Mouse (Mus musculus): ENCODE data around the gene Fcf1.
A peak's percentile ranks its signal among the peaks of the same experiment; 100 is the strongest.

Gene Fcf1

DNA sequence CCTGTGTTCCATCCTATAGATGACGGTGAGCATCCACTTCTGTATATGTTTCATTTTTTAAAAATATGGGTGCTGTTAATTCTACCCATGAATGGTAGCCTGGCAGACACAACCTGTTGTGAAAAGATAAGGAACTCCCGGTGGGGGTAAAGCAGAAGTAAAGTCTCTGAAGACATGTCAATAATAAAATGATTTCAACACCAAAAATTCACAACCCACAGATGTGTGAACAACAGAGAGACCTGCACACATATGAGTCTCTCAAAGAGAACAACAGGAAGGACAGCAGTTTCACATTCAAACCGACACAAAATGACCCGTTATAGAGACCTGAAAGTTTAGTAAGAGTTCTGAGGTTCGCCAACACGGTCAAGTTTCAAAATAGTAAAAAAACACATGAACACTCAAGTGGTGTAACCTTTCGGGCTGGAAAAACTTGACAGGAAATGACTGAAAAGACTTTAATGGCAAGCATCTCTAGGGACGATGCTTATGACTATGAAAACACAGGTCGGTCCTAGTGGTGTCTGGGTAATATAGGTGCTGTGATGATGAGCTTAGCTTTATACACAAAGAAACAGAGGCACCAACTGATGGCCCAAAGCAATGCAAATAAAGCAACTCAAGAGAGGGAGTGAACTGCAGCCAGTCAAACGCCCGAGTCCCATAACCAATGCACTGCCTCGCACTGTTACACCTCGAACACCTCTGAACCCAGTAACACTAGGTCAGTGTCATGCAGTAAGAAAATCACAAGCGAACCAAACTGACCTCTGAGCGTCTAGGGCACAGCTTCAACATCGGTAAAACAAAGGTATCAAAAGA, 1.7 kb upstream of the Fcf1 start:
- DNase-seq = no peak

DNA sequence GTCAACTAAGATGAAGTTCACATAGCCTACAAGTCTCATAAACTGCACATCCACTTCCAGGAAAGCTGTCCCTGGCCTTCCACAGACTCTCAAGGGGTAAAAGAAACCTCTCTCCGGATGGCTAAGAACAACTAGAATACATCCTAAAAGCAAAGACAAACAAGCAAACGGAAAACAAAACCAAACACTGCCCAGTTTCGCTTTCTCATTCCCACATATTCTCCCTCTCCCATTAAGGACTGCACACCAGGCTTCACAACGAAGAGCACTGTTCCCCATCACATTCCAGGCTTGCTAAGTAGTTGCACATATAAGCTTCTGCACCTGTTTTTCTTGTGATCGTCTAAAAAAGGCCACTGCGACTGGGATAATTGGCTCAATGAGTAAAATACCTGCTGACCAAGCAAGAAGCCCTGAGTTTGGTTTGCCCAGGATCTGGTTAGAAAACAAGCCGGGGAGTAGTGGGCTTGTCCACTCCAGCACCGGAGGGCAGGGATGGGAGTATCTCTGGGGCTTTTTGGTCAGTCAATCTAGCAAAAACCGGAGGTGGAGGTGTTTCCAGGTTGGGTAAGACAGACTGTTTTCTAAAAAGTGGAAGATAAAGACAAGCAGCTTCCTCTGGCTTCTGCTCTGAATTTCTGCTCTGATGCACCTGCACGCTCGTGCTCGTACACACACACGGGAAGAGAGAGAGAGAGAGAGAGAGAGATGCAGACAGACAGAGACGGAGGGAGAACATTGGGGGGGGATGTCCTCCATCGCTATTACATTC, 855 bp upstream of the Fcf1 start:
- no peak for DNase-seq

DNA sequence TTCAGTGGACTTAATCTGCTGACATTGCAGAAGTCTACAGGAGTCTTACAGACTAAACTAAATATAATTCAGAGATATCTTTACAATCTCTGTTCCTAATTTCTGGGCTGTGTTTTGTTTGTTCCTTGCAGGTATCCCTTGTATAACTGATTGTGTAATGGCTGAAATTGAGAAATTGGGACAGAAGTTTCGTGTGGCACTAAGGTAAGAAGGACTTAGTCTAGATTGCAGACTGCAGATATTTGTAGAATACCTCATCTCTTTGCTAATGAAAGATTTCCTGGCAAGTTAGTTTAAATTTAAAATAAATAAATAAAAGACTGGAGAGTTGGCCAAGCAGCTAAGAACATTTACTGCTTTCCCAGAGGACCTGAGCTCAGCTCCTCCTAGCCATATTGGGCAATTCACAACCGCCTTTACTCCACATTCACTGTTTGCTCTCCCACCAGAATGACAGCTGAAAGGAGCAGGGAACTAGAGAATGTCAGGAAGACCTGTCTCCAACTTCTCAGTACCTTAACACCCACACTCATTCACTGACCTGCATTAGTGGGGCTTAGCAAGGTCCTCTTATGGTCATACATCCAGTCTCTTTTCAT, 8.7 kb downstream of the Fcf1 start:
- DNase-seq = no peak

DNA sequence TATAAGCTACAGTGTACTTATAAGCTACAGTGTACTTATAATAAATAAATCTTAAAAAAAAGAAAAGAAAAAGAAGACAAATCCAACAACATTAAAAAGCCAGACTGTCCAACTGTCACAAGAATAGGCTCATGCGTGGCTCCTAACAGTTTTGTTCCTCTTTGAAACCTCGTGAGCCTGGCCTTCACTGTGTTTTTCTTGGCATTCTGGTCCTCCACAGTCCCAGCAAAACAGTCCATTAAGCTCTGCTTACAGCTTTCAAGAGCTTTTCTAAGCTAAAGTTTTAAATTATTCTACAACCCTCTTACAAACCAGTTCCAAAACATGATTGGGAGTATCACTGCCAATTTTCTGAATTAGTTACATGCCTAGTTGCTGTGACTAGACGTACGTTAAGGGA, 18.8 kb downstream of the Fcf1 start:
- DNase-seq = no peak

DNA sequence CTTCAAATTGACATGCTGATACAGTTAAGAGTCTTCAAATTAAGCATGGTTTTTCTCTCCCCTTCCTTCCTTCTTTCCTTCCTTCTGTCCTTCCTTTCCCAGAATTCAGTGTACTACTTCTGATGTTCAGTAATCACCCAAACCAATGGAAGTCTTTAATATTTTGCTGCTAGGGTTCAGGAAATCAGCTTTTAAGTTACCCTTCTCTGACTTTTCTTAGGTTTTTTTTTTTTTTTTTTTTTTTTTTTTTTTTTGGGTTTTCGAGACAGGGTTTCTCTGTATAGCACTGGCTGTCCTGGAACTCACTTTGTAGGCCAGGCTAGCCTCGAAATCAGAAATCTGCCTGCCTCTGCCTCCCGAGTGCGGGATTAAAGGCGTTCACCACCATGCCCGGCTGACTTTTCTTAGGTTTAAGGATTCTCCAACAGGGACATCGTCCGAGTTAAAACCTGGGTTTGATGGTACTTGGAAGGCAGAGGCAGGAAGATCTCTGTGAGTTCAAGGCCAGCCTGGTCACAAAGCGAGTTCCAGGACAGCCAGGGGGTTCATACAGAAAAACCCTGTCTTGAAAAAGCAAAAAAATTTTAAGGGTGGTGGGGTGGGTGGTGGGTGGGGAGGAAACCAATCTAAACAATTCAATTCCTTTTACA, 24.5 kb downstream of the Fcf1 start:
- DNase-seq = peak; percentile 16

DNA sequence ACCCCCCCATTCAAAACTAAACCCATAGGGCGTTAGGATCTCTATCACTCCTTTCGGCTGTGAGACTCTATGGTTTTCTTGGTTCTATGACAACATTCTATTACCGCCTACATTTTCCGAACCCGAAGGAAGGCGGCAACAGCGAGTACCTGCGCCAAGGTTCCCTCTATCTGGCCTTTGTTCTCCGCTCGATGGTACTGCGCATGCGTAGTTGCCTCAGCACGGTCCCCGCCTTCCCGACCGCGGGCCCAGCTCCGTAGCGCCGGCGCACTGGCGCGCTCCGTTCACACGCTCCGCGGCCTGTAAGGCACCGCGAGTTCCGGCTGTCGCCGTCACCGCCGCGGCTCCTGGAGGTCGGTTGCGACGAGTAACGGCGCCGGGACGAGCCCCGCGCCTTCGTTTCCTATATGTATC, 25.4 kb downstream of the Fcf1 start, which contains the start of gene Ylpm1:
Gene Ylpm1, plus strand, starts transcription at position 239 of the 414 bp plus-strand sequence.
- peak; percentile 99 for DNase-seq

DNA sequence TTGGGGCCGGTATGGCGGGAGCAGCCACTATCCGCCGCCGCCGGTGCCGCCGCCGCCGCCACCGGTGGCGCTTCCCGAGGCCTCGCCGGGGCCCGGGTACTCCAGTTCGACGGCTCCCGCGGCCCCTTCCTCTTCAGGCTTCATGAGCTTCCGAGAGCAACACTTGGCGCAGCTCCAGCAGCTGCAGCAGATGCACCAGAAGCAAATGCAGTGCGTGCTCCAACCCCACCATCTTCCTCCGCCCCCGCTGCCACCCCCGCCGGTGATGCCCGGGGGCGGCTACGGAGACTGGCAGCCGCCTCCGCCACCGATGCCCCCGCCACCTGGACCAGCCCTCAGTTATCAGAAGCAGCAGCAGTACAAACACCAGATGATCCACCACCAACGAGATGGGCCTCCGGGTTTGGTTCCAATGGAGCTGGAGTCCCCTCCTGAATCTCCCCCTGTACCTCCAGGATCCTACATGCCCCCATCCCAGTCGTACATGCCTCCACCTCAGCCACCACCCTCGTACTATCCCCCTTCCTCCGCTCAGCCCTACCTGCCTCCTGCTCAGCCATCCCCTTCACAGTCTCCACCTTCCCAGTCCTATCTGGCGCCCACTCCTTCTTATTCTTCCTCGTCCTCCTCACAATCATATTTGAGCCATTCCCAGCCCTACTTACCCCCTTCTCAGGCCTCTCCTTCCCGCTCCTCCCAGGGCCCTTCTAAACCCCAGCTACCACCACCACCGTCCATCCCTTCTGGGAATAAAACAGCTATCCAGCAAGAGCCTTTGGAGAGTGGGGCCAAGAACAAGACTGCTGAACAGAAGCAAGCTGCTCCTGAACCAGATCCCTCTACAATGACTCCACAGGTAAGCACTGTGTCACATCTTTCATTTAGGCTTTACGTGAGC, 26.1 kb downstream of the Fcf1 start:
- peak; percentile 69 for DNase-seq

DNA sequence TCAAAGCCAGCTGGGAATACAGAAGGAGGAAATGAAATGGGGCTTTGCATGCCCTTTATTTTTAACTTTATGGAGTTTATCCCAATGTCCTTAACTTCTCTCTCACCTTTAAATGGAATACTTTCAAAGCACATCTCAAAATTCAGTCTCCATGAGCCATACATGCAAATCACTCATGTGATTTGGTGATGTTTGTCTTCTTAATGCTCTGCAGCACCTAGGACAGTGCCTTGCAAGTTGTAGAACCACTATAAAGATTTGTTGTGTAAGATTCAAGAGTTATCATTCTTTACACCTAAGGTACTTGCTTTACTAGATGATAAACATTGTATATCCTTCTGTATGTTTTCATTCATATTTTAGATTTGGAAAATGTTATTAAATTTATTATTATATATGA, 28.4 kb downstream of the Fcf1 start:
- DNase-seq = no peak

DNA sequence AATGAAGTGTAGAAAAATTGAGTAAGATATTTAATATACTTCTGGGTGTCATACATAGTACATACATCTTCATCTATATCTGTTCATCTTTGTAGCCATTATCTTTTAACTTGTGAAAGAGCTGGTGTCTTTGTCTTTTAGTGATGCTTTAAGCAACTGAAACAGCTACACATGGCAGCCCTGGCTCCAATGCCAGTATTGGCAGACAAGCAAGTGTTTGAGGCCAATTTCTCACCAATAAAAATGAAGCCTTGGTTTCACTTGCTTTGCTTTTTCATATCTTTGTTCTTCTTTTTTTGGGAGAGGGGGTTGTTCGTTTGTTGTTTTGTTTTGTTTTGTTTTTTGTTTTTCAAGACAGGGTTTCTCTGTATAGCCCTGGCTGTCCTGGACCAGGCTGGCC, 35.5 kb downstream of the Fcf1 start:
- no peak for DNase-seq

DNA sequence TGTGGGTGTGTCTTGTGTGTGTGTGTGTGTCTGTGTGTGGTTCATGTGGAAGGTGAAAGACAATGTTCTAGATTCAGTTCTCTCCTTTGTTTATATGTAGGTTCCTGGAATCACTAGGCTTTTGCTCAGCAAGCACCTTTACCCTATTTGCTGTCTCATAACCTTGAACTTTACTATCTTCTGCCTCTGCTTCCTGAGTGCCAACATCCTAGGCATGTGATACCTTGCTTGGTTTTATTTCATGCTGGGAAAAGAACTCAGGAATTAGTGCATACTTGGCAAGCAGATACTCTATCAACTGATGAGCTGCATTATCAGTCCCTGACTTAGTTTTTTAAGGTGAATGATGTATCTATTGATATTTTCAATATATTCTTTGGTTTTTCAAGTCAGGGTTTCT, 36.3 kb downstream of the Fcf1 start:
- DNase-seq = no peak

DNA sequence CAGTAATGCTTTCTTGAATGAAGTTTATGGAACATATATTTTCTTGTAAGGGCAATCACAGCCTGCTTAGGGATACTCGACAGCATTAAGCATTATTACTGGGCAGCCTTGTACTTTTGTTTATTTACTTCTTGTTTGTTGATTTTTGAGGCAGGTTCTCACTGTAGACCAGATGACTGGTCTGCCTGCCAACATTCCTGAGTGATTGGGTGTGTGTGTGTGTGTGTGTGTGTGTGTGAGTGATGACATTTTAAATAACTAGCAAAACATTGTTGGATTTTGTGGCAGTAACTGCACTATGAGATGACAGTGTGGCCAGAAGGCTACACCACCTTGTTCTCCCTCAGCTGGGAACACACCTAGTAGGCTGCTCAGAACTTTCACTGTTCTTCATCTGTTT, 39.1 kb downstream of the Fcf1 start:
- DNase-seq = no peak

DNA sequence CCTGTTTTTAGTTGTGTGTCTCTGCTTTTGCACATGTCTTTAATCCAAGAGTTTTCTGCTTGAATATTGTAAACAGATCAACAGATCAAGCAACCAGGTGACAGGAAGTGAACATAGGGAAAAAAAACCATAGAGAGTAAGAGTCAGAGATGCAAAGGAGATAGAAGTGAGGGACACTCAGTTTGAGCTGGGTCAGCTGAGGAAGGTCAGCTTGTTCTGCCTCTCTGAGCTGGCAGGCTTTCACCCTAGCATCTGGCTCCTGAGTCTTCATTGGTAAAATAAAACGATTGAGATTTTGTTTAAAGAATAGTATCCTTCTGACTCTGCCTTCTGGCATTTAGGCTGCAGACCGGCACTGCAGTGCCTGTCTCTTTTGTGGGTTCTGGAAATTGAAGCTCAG, 39.8 kb downstream of the Fcf1 start:
- DNase-seq = no peak

DNA sequence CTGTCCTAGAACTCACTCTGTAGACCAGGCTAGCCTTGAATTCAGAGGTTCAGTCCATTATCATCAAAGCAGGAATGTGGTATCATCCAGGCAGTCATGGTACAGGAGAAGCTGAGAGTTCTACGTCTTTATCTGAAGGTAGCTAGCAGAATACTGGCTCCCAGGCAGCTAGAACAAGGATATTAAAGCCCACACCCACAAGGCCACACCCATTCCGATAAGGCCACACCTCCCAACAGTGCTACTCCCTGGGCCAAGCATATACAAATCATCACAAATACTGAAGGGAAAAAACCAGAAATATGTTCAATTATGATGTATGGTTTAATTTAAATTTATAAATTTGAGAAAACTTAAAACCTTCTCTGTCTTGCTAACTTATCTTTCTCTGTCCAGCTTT, 41.5 kb downstream of the Fcf1 start:
- no peak for DNase-seq

DNA sequence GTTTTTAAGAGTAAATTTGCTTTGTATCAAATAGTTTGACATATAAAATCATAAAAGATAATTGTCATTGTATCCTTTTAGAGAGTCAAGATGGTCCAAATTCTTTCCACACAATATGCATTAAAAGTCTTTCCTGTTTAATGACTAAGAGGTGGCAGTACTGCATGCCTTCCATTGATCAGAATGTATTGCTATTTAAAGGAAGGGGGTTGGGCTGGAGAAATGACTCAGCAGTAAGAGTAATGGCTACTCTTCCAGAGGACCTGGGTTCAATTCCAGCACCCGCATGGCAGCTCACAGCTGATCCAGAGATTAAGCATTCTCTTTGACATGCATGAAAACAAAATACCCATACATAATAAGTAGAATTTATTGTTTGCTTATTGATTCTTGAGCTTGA, 51.4 kb downstream of the Fcf1 start:
- no peak for DNase-seq

DNA sequence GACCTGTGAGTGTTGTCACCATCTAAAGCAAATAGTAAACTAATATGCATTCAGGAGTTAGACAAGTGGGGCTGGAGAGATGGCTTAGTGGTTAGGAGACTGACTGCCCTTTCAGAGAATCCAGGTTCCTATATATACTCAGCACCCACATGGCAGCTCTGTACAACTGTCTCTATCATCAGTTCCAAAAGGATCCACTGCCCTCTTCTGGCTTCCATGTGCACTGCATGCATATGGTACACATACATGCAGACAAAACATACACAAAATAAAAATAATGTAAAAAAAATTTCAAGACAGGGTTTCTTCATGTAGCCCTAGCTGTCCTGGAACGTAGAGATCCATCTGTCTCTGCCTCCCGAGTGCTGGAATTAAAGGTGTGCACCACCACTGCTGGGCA, 62.0 kb downstream of the Fcf1 start:
- DNase-seq = no peak

Data from cerebellum, adult 11-12 months (tissue).